Mouse (Mus musculus) G1E (cell line): ENCODE measurements around the gene Col25a1.

ENCODE experiments used
- CTCF ChIP-seq: IDR thresholded peaks from 2 replicates; pipeline ENCODE4 v1.5.1; 2012; ENCODE audit warnings: low read depth, low read length, inconsistent platforms, mixed read lengths
- GATA1 ChIP-seq: IDR thresholded peaks from 2 replicates; pipeline ENCODE4 v1.6.1; 2012; ENCODE audit warnings: borderline replicate concordance, low read length, inconsistent platforms, mixed read lengths
- GATA2 ChIP-seq: IDR thresholded peaks from 2 replicates; pipeline ENCODE4 v1.6.1; 2012; ENCODE audit warnings: low read depth, low read length, inconsistent platforms, borderline replicate concordance

- TF ChIP-seq CTCF (no peak), GATA1 (no peak), GATA2 (no peak)
These were observed 179.5 kb downstream of the Col25a1 start for GRCm38 (mm10) chr3:130310694-130311305.
